Mouse (Mus musculus) olfactory bulb, adult 2 months (tissue): ENCODE results near the gene Cnot3.

Source experiments
- CTCF ChIP-seq: fragments of 200-500 bp; IDR thresholded peaks from 2 replicates; pipeline ENCODE4 v1.5.1; 2012; ENCODE audit warnings: low read depth, mild to moderate bottlenecking, low read length, moderate library complexity; ENCODE audit not compliant: insufficient read depth
- POLR2A ChIP-seq: fragments of 200-500 bp; IDR thresholded peaks from 2 replicates; pipeline ENCODE4 v1.6.1; 2012; ENCODE audit warnings: mild to moderate bottlenecking, low read depth, low read length, moderate library complexity; ENCODE audit not compliant: insufficient read depth

DNA sequence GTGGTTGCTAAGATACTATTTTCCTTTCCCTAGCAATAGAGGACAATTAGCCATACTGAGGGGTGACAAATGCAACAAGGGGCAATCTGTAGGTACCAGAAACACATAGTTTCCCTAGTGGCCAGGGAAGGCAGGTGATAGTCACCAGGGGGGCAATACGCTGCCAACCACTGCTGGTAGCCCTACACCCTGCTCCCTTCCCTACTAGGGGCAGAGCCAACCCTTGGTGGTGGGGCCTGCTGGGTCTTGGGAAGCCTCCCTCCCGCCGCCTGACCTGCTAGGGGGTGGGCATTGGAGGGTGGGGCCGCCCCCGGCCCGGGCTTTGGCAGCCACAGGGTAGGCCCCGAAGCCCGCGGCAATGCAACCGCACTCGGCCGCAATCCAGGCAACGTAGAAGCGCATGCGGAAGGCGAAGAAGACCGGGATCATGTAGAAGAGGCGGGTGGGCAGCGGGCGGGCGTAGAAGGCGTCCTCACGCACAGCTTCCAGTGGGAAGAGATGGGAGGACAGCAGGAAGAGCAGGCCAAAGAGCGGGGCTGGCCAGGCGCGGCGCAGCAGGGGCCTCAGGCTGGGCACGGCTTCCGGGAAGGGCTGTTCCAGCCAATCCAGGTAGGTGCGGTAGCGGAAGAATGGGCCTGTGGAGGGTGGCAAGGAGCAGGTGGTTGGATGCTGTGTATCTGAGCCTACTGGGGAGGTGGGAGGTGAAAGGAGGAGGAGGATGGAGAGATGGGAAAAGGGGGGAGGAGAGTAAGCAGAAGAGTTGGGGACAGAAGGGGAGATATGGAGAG is 40.5 kb downstream of the Cnot3 start:
- no peak for TF ChIP-seq CTCF
- TF ChIP-seq POLR2A, result no peak
